Mouse (Mus musculus) kidney, embryonic 14.5 days (tissue): Measurements from ENCODE around the gene Ccng1. TPM values are rescaled to one million over a fixed set of nuclear protein-coding genes. Genes with fewer than 3 reads are reported as not detected.
"Not testable (repeated sequence)": the region's sequence is repeated elsewhere in the genome, so short reads cannot be mapped to it uniquely, and the experiment has no call there.

Experiments
- ATAC-seq: fragments of 200-750 bp; cut with Nextera tagmentation; 2 replicates; pipeline ENCODE4 v1.8.0; 2017; ENCODE audit warnings: moderate number of reproducible peaks, mild to moderate bottlenecking, moderate TSS enrichment, moderate library complexity; ENCODE audit not compliant: low FRiP score, low TSS enrichment
- H3K27ac ChIP-seq: fragments of 300-500 bp; sonication (generic); 2 replicates; pipeline ENCODE4 v1.5.1; 2014; ENCODE audit warnings: low read depth, mild to moderate bottlenecking, low read length, moderate library complexity, mixed read lengths
- H3K27me3 ChIP-seq: fragments of 300-500 bp; sonication (generic); 2 replicates; pipeline ENCODE4 v1.6.1; 2014; ENCODE audit warnings: mild to moderate bottlenecking, low read length; ENCODE audit not compliant: control insufficient read depth, insufficient read depth
- H3K36me3 ChIP-seq: fragments of 300-500 bp; sonication (generic); 2 replicates; pipeline ENCODE4 v1.6.1; 2014; ENCODE audit warnings: low read length, mixed read lengths; ENCODE audit not compliant: control insufficient read depth, insufficient read depth
- H3K4me1 ChIP-seq: fragments of 300-500 bp; sonication (generic); 2 replicates; pipeline ENCODE4 v1.6.1; 2014; ENCODE audit warnings: low read length, mixed read lengths; ENCODE audit not compliant: control insufficient read depth, insufficient read depth
- H3K4me2 ChIP-seq: fragments of 300-500 bp; sonication (generic); replicated peaks from 2 replicates; pipeline ENCODE4 v1.6.1; 2014; ENCODE audit warnings: low read depth, mild to moderate bottlenecking, low read length
- H3K4me3 ChIP-seq: fragments of 300-500 bp; sonication (generic); 2 replicates; pipeline ENCODE4 v1.5.1; 2014; ENCODE audit warnings: mild to moderate bottlenecking, low read length
- H3K9ac ChIP-seq: fragments of 300-500 bp; sonication (generic); 2 replicates; pipeline ENCODE4 v1.6.1; 2014; ENCODE audit warnings: low read depth, mild to moderate bottlenecking, low read length, moderate library complexity
- H3K9me3 ChIP-seq: fragments of 300-500 bp; sonication (generic); 2 replicates; pipeline ENCODE4 v1.6.1; 2016; ENCODE audit warnings: low read length; ENCODE audit not compliant: control insufficient read depth
- WGBS: fragments of 180-500 bp; shearing (Covaris S2); extraction: QIAGEN DNeasy Blood & Tissue Kit; methylation state at CpG from one replicate; pipeline ENCODE4 v1.1.7; 2014; 5-methylcytosine and 5-hydroxymethylcytosine counted together
- polyA plus RNA-seq: library from polyadenylated mRNA; unstranded; fragments of >200 nt; fragmentation: Nextera tagmentation; extraction: Ambion mirVana; gene quantifications from 2 replicates; pipeline ENCODE4 v1.2.1, GENCODE M21; 2014

The Ccng1 gene
- polyA plus RNA-seq, 1 experiment from 2014 or later: 35.2 TPM

DNA sequence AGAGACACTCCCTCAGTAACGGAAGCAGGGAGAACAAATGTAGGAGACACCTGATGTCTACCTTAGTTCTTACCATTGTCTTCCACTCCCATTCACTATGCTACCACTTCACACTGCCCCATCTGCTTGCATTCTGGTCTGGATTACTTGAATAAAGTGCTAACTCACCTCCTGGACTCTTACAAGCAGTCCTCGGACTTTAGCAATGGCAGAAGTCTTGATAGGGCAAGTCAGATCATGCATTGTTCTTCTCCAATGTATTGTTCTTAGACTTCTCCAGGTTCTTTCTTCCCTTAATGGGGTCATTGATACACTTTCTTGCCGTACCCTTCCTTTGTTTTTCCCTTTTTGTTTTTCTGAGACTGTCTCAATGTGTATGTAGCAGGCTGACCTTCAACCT, 17.7 kb downstream of the Ccng1 start:
- Histone ChIP-seq H3K4me3 (no peak overlapping the region), H3K27me3 (no peaks in the 10 kb centered on the region), H3K9ac (no peak overlapping the region), H3K27ac (no peak overlapping the region), H3K36me3 (peaks cover 47% of the 10 kb centered on the region), H3K4me1 (peaks cover 10% of the 10 kb centered on the region; the same call in 1 of the 2 replicates), H3K9me3 (no peaks in the 10 kb centered on the region), H3K4me2 (no peak overlapping the region)
- WGBS: 88% methylated on average over 3 of the region's 3 CpGs
- ATAC-seq: no peak

DNA sequence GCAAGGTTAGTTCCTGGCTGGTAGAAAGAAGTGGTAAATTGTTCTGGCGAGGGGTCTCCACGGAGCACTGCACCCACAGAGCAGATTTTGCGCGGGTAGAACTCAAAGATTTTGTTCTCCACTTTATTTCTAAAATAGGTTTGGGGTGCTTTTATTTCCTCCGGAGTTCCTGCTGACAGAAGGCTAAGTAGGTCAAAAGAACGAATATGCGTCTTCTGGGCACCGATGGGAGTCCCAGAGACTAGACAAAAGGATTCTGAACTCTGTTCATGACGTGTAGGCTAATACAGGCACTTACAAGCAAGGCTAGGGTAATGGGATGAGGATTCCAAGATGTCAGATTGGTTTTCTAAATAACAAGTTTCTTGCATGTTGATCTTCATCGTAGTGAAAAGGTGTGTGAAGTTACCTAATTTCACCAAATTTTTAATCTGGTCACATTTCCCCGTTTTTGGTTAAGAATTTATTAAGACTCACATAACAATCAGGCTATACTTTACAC, 20.8 kb downstream of the Ccng1 start:
- ATAC-seq: 0 out of 2 replicates have a peak, but pooled peaks have one; percentile 5
- H3K4me1 ChIP-seq: peaks cover 14% of the 10 kb centered on the region; the same call in 1 of the 2 replicates
- peak overlapping the region; percentile 73 for H3K4me2 ChIP-seq
- no peaks in the 10 kb centered on the region for H3K27me3 ChIP-seq
- no peaks in the 10 kb centered on the region for H3K9me3 ChIP-seq
- H3K4me3 ChIP-seq: peak overlapping the region; percentile 94
- peak overlapping the region; percentile 96 for H3K9ac ChIP-seq
- peaks cover 30% of the 10 kb centered on the region for H3K36me3 ChIP-seq
- 6% methylated on average over 11 of the region's 11 CpGs for WGBS
- H3K27ac ChIP-seq: peak overlapping the region; percentile 79; the same call in 1 of the 2 replicates

DNA sequence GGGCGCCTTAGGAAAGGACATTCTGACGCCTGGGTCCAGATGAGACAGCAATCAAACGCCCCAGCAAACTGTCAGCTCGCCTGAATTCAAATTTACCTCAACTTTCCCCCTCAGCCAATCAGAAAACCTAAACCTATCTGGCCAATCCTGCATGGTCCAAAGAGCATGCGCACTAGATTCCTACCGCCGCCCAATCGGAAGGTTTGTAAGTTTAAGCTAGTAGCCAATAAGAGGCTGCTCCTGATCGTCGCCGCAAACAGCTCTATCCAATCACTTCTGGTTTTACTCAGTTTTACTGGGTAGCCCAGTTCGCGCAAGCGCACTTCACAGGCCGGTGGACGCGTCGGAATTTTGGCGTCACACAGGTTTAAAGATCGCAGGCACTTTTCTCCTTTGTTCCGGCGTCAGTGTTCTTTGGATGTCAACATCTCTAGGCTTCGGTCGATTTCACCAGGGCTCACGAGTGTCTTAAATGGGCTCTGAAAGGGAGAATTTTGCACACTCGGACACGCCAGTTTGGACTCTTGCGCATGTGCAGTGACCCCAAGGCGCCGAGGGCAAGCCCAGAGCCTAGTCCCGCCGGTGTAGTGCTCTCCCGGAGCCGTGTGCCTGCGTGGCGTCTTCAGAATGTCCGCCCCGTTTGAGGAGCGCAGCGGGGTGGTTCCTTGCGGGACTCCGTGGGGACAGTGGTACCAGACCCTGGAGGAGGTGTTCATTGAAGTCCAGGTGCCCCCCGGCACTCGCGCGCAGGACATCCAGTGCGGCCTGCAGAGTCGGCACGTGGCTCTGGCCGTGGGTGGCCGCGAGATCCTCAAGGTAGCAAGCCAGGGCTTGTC, 21.6 kb downstream of the Ccng1 start, which contains the start of the genes Hmmr and Nudcd2:
Hmmr (minus strand) TSS at position 84 of the 836 bp plus-strand sequence.
Nudcd2 (plus strand) TSS at position 329 of the 836 bp plus-strand sequence.
- 0% methylated on average over 52 of the region's 52 CpGs for WGBS
- Histone ChIP-seq H3K27me3 (no peaks in the 10 kb centered on the region), H3K4me3 (peak within 1 kb of the TSS; percentile 94), H3K4me1 (peaks cover 14% of the 10 kb centered on the region; the same call in 1 of the 2 replicates), H3K27ac (peak within 1 kb of the TSS; percentile 79), H3K4me2 (peak within 1 kb of the TSS; percentile 74), H3K9me3 (no peaks in the 10 kb centered on the region), H3K9ac (peak within 1 kb of the TSS; percentile 96), H3K36me3 (peaks cover 29% of the 10 kb centered on the region)
- peak; percentile 99 for ATAC-seq

DNA sequence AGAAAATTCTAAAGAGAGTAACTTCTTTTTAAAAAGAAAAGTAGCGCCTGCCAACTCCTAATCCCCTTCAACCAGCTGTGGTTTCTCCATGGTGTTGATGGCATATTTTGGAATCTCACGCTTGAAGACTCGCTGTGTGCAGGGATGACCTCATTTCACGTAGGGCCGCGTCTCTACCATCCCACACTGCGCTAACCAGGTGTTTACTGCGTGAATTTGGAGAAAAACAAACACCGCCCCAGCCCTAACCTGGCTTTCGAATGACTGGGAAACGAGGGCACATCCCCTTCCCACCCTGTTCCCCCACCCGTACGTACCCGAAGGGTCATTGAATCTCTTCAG, 22.1 kb downstream of the Ccng1 start:
- Histone ChIP-seq H3K27me3 (no peaks in the 10 kb centered on the region), H3K9ac (peak overlapping the region; percentile 68), H3K36me3 (peaks cover 31% of the 10 kb centered on the region), H3K4me2 (peak overlapping the region; percentile 74), H3K9me3 (no peaks in the 10 kb centered on the region), H3K4me1 (peaks cover 14% of the 10 kb centered on the region; the same call in 1 of the 2 replicates), H3K27ac (no peak overlapping the region), H3K4me3 (peak overlapping the region; percentile 94)
- no peak for ATAC-seq
- 1% methylated on average over 14 of the region's 14 CpGs for WGBS

DNA sequence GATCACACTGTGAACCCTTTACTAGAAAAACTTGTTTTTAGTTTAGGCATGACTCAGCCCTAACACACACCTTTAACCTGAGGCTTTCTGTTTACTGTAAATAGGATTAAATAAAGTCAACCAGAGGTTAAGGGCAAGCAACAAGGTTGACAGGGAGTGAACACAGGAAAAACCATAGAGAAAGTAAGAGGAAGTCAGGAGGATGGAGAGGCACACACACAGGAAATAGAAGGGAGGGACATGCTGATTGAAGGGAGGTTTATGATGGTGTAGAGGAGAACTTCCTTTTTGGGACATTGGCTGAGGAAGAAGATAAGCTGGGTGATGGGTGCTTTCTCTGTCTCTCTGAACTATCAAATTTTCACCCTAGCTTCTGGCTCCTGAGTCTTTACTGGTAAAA, 36.8 kb downstream of the Ccng1 start:
- no peak overlapping the region for H3K27ac ChIP-seq
- no peak overlapping the region for H3K4me2 ChIP-seq
- H3K4me3 ChIP-seq: no peak overlapping the region
- no peak for ATAC-seq
- no peaks in the 10 kb centered on the region for H3K27me3 ChIP-seq
- H3K9ac ChIP-seq: no peak overlapping the region
- peaks cover 91% of the 10 kb centered on the region for H3K36me3 ChIP-seq
- H3K4me1 ChIP-seq: no peaks in the 10 kb centered on the region
- no peaks in the 10 kb centered on the region for H3K9me3 ChIP-seq

DNA sequence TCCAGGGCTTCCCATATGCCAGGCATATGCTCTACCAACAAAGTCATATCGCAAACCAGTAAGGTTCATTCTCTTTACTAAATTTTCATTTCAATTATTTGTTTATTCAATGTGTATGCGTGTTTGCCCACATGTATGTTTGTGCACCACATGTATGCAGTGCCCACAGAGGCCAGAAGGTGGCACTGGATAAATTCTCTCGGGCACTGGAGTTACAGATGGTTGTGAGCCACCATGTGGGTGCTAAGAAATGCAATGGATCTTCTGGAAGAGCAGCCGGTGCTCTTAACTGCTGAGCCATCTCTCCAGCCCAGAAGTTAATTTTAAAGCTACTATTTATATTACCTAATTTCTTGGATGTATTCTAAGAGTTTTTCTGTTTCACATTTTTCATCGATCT, 39.6 kb downstream of the Ccng1 start:
- H3K9ac ChIP-seq: no peak overlapping the region
- no peaks in the 10 kb centered on the region for H3K27me3 ChIP-seq
- H3K4me3 ChIP-seq: no peak overlapping the region
- 94% methylated on average over 5 of the region's 5 CpGs for WGBS
- ATAC-seq: no peak
- H3K4me1 ChIP-seq: no peaks in the 10 kb centered on the region
- H3K4me2 ChIP-seq: no peak overlapping the region
- H3K36me3 ChIP-seq: peaks cover 84% of the 10 kb centered on the region
- H3K9me3 ChIP-seq: no peaks in the 10 kb centered on the region
- H3K27ac ChIP-seq: no peak overlapping the region

DNA sequence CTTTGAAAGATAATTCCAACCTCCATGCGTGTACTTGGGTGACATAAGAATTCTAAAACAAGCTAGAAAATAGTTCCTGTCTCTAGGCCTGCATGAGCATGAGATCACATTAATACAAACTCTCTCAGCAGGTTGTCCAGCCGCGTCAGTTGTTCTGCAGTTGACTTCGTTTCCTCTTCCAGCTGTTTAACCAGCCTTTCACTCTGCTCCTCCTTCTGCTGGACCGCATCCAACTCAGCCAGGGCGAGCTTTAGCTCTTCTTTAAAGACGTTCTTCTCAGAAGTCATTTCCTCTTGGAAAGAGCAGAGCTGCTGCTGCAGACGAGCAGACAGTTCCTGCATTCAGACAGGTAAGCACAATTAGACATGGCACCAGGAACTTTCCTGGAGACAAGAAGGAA, 41.3 kb downstream of the Ccng1 start:
- Histone ChIP-seq H3K27ac (no peak overlapping the region), H3K9me3 (no peaks in the 10 kb centered on the region), H3K4me1 (no peaks in the 10 kb centered on the region), H3K36me3 (peaks cover 86% of the 10 kb centered on the region), H3K4me3 (no peak overlapping the region), H3K9ac (no peak overlapping the region), H3K4me2 (no peak overlapping the region), H3K27me3 (no peaks in the 10 kb centered on the region)
- ATAC-seq: no peak
- WGBS: 85% methylated on average over 8 of the region's 8 CpGs

DNA sequence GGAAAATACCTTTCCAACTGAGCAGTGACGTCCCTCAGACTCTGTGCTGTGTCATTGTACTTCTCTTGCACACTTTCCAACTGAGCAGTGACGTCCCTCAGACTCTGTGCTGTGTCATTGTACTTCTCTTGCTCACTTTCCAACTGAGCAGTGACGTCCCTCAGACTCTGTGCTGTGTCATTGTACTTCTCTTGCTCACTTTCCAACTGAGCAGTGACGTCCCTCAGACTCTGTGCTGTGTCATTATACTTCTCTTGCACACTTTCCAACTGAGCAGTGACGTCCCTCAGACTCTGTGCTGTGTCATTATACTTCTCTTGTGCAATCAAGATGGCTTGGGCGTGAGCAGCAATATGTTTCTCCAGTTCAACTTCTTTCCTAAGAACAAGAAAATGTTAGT, 45.2 kb downstream of the Ccng1 start:
- not testable (repeated sequence) for H3K4me3 ChIP-seq, H3K9me3 ChIP-seq, H3K9ac ChIP-seq, H3K4me1 ChIP-seq, H3K4me2 ChIP-seq, H3K27ac ChIP-seq, ATAC-seq, H3K27me3 ChIP-seq
- peaks cover 83% of the 10 kb centered on the region for H3K36me3 ChIP-seq
- WGBS: 93% methylated on average over 6 of the region's 6 CpGs
